Mouse (Mus musculus) subcutaneous adipose tissue, adult 2 months (tissue): ENCODE data around the gene Il17c. TPM values are rescaled to one million over a fixed set of nuclear protein-coding genes. Genes with fewer than 3 reads are reported as not detected.

Experiments
- polyA plus RNA-seq: library from polyadenylated mRNA; depleted of rRNA; stranded (reverse); fragments of >200 nt; gene quantifications from 2 replicates; pipeline ENCODE4 v1.2.3, GENCODE M21; 2012; ENCODE audit warnings: low replicate concordance; rRNA removed

Gene Il17c
- polyA plus RNA-seq: 0.19 and 0.32 TPM in 2 replicates

DNA sequence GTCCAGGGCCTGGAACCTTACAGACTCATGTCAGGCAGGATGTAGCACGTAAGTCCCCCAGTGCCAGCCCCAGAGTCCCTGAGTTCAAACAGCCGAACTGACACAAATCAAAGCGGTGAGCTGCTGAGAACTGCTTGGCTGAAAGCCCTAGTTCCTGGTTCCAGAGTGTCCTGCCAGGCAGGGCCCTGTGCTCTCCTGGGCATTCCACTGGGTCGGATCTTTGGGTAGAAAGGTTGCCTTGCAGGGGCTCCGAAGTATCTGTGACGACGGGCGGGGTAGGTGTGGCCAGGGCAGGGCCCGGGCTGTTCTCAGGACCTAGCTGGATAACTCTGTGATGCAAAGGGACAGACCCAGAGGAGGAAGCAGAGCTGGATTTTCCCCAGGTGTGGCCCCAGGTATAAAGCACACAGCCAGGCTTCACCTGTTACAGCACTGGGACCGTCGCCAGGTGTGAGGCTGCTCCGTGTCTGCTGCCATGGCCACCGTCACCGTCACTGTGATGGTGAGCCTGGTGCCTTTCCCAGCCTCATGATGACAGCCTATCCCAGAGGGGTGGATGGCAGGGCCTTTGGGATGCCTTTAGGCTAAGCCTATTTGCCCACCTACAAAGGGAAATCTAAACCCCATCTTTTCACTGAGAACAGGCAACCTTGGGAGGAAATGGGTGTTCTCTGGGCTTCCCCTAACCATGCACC is at the start of gene Il17c:
Il17c (plus strand) TSS at position 645 of the 695 bp plus-strand sequence.

DNA sequence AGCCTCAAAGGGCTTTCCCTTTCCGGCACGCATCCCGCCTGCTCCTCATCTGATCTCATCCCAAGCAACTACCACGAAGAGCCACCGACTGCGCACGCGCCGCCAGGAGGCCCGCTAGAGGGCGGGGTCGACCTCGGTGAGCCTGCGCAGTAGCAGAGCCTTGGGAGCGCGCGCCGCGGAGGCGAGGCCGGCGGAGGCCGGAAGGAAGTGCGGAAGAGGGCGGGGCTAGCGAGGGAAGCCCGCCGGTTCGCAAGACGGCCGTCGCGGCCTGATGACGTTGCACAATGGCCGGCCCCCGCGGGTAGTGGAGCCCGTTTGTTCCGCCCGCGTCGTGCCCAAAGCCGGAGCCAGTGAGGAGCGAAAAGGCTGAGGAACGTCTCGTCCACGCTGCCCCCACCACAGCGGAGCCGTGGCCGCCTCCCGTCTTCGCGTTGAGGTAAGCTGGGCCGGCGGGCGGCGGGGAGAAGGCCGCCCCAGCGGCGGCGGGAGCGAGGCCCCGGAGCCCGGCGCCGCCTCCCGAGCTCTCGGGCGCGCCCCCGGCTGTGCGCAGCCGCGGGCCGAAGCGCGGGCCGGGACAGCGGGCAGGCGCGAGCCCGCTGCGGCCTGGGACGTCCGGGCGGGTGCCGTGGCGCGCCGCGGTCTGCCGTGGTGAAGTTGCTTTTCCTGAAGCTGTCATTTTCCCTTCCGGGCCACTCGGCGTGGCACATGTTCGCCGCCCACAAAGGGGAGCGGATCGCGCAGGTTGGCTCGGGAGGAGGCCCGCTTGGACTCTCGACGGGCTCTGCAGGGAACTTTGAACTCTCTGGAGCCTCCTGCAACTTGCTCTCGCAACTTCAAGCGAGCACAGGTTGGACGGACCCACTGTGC is 45.2 kb upstream of the Il17c start, which contains the start of gene Zc3h18:
Zc3h18 (plus strand) TSS at position 245 of the 867 bp plus-strand sequence.

GRCm38 (mm10) chr8:122432443-122433268 is 10.8 kb downstream of the Il17c start, which contains the start of gene Cyba:
Gene Cyba (minus strand): TSS chr8:122432930.

GRCm38 (mm10) chr8:122443262-122444006 is 21.6 kb downstream of the Il17c start, which contains the start of gene Mvd:
Gene Mvd (minus strand): TSS chr8:122443422.

GRCm38 (mm10) chr8:122460524-122461472 is 39.0 kb downstream of the Il17c start, which contains the start of gene Snai3:
Gene Snai3 (minus strand): TSS chr8:122460733.

Other genes starting within 250 kb of the Il17c start
- 14.3 and 36.0 TPM in 2 replicates for gene Zfpm1, start 139.9 kb upstream of the Il17c start, polyA plus RNA-seq
- not detected in 2 replicates for gene Trhr2, start 61.3 kb upstream of the Il17c start, polyA plus RNA-seq
- 19.1 and 31.8 TPM in 2 replicates for gene Zc3h18, start 45.4 kb upstream of the Il17c start, polyA plus RNA-seq
- 87.0 and 191 TPM in 2 replicates for gene Cyba, start 10.9 kb downstream of the Il17c start, polyA plus RNA-seq
- gene Mvd, start 21.4 kb downstream of the Il17c start, polyA plus RNA-seq: 33.7 and 36.7 TPM in 2 replicates
- 0.20 and 0.85 TPM in 2 replicates for gene Snai3, start 38.7 kb downstream of the Il17c start, polyA plus RNA-seq
- gene Rnf166, start 54.0 kb downstream of the Il17c start, polyA plus RNA-seq: 74.3 and 112 TPM in 2 replicates
- 20.0 and 42.8 TPM in 2 replicates for gene Ctu2, start 54.1 kb downstream of the Il17c start, polyA plus RNA-seq
- 208 and 217 TPM in 2 replicates for gene Piezo1, start 129.3 kb downstream of the Il17c start, polyA plus RNA-seq
- gene Cdt1, start 146.0 kb downstream of the Il17c start, polyA plus RNA-seq: 6.5 and 27.5 TPM in 2 replicates
- gene Aprt, start 154.9 kb downstream of the Il17c start, polyA plus RNA-seq: 48.9 and 263 TPM in 2 replicates
- gene Galns, start 189.4 kb downstream of the Il17c start, polyA plus RNA-seq: 25.7 and 35.7 TPM in 2 replicates
- 135 and 185 TPM in 2 replicates for gene Trappc2l, start 189.6 kb downstream of the Il17c start, polyA plus RNA-seq
- gene Pabpn1l, start 200.7 kb downstream of the Il17c start, polyA plus RNA-seq: not detected in 2 replicates